Mouse (Mus musculus): ENCODE results near the gene Tec.

Gene Tec

GRCm38 (mm10) chr5:72852301-72852995 lies 15.8 kb downstream of the Tec start:
- no peak for DNase-seq

GRCm38 (mm10) chr5:72851674-72852098 lies 16.6 kb downstream of the Tec start:
- no peak for DNase-seq

- DNase-seq = no peak
Measured at GRCm38 (mm10) chr5:72850926-72851673, 17.2 kb downstream of the Tec start.

- no peak for DNase-seq
Measured at GRCm38 (mm10) chr5:72848889-72849435, 19.3 kb downstream of the Tec start.

GRCm38 (mm10) chr5:72846712-72847111 lies 21.6 kb downstream of the Tec start:
- no peak for DNase-seq

- no peak for DNase-seq
Measured at GRCm38 (mm10) chr5:72845928-72846630, 22.2 kb downstream of the Tec start.

- DNase-seq = no peak
Measured at GRCm38 (mm10) chr5:72844776-72845495, 23.3 kb downstream of the Tec start.

GRCm38 (mm10) chr5:72844294-72844693 lies 24.0 kb downstream of the Tec start:
- no peak for DNase-seq

GRCm38 (mm10) chr5:72839655-72840054 lies 28.6 kb downstream of the Tec start:
- DNase-seq = no peak

- no peak for DNase-seq
Measured at GRCm38 (mm10) chr5:72838976-72839375, 29.3 kb downstream of the Tec start.

- DNase-seq = no peak
Measured at GRCm38 (mm10) chr5:72835656-72836055, 32.6 kb downstream of the Tec start.

GRCm38 (mm10) chr5:72832904-72833765 lies 35.1 kb downstream of the Tec start:
- DNase-seq = no peak

GRCm38 (mm10) chr5:72832191-72832590 lies 36.1 kb downstream of the Tec start:
- DNase-seq = no peak

GRCm38 (mm10) chr5:72830988-72831610 lies 37.2 kb downstream of the Tec start:
- no peak for DNase-seq

GRCm38 (mm10) chr5:72829506-72830067 lies 38.7 kb downstream of the Tec start:
- no peak for DNase-seq

GRCm38 (mm10) chr5:72828401-72828800 lies 39.9 kb downstream of the Tec start:
- DNase-seq = no peak

- no peak for DNase-seq
Measured at GRCm38 (mm10) chr5:72827435-72827834, 40.8 kb downstream of the Tec start.

- no peak for DNase-seq
Measured at GRCm38 (mm10) chr5:72826445-72826844, 41.8 kb downstream of the Tec start.

GRCm38 (mm10) chr5:72820651-72821050 lies 47.6 kb downstream of the Tec start:
- DNase-seq = no peak

- no peak for DNase-seq
Measured at GRCm38 (mm10) chr5:72820036-72820640, 48.1 kb downstream of the Tec start.
